Mouse (Mus musculus): Measurements from ENCODE around the gene 1700018B08Rik.

DNA sequence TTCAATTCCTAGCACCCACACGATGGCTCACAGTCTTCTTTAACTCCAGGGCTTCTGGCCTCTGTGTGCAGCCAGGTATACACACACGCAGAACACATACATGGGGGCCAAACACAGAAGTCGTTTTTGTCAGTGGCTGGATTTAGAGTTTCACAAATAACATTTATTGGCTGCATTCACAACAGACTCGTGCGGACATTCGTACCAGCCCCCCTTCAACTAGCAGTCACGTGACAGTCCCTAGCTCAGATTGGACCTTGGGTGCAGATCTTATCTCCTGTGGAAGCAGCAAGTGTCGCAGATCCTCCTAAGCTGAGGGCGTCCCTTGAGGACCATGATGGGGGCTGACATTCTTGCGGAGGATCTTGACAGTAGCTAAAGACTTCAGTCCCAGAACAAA is 13.5 kb downstream of the 1700018B08Rik start:
- TF ChIP-seq POLR2A (IDR thresholded peaks at IDR 0.05; ENCODE audit: extremely low read depth, insufficient read depth, low read length) (no peak), CTCF (IDR thresholded peaks at IDR 0.05; ENCODE audit: low read depth, low read length) (no peak)

All from liver, adult 2 months (tissue).